Mouse (Mus musculus) gastrocnemius, adult 2 months (tissue): ENCODE data around the gene Hsd3b1. TPM values are rescaled to one million over a fixed set of nuclear protein-coding genes. Genes with fewer than 3 reads are reported as not detected.
"Not testable (repeated sequence)": the region's sequence is repeated elsewhere in the genome, so short reads cannot be mapped to it uniquely, and the experiment has no call there.

Experiments used
- DNase-seq: peaks from one replicate; pipeline ENCODE4 v3.0.0; 2022
- H3K27ac ChIP-seq: fragments of 200-600 bp; 2 replicates; pipeline ENCODE4 v1.8.1; 2022; ENCODE audit warnings: mild to moderate bottlenecking
- H3K4me3 ChIP-seq: fragments of 200-600 bp; 2 replicates; pipeline ENCODE4 v1.8.1; 2022; ENCODE audit warnings: mild to moderate bottlenecking, moderate library complexity
- CTCF ChIP-seq: fragments of 200-600 bp; IDR thresholded peaks from 2 replicates; pipeline ENCODE4 v1.8.1; 2022; ENCODE audit warnings: antibody characterized with exemption, mild to moderate bottlenecking, moderate library complexity
- intact Hi-C: fragments of 180-260 bp; cut with DNase I; formaldehyde crosslinking; loops from one replicate; pipeline ENCODE4 v1.15.1; 2025
- total RNA-seq, 2 experiments: library from RNA; stranded (reverse); gene quantifications; 2 replicates each; pipeline ENCODE4 v1.2.3; 2021

Hsd3b1 gene
- total RNA-seq, 2 experiments from 2014 or later: not detected

GRCm38 (mm10) chr3:98853051-98853450 lies 6.5 kb downstream of the Hsd3b1 start:
- Histone ChIP-seq H3K4me3 (no peak overlapping the region), H3K27ac (no peak overlapping the region)
- DNase-seq: no peak
- TF ChIP-seq CTCF: no peak
- intact Hi-C loops: no loop called here

GRCm38 (mm10) chr3:98852631-98853030 lies 7.0 kb downstream of the Hsd3b1 start:
- H3K27ac ChIP-seq: no peak overlapping the region
- no peak overlapping the region for H3K4me3 ChIP-seq
- no peak for TF ChIP-seq CTCF
- no peak for DNase-seq
- intact Hi-C loops: no loop called here

DNA sequence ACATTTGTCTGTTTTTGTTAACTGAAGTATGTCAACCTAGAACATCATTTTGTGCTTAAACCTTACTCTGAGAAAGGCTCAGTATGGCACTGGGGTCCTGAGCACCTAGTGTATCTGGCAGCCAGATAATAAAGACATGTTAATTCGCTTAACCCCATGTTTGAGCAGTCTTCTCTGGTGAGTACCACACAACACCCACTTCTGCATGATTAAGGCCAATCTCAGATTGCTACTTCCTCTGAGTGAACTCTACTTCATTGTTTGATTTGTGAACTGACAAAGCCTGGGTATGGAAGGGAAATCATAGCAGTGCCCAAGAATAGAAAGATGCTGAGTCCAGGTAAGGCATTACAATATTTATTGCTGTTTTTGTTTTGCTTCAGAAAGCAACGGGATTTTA lies 7.7 kb downstream of the Hsd3b1 start:
- TF ChIP-seq CTCF: no peak
- intact Hi-C loops: no loop called here
- Histone ChIP-seq H3K4me3 (no peak overlapping the region), H3K27ac (no peak overlapping the region)
- DNase-seq: no peak

- DNase-seq: no peak
- intact Hi-C loops: no loop called here
- TF ChIP-seq CTCF: no peak
- no peak overlapping the region for H3K4me3 ChIP-seq
- no peak overlapping the region for H3K27ac ChIP-seq
Measured at GRCm38 (mm10) chr3:98850262-98850661, 9.3 kb downstream of the Hsd3b1 start.

- intact Hi-C loops: no loop called here
- Histone ChIP-seq H3K27ac (no peak overlapping the region), H3K4me3 (no peak overlapping the region)
- DNase-seq: no peak
- TF ChIP-seq CTCF: no peak
Measured at GRCm38 (mm10) chr3:98848898-98849297, 10.7 kb downstream of the Hsd3b1 start.

GRCm38 (mm10) chr3:98814101-98814670 lies 45.4 kb downstream of the Hsd3b1 start, which contains the start of gene Hsd3b6:
Gene Hsd3b6 (minus strand): TSS chr3:98814443.
- DNase-seq: no peak
- H3K27ac ChIP-seq: no peak within 1 kb of the TSS
- no peak within 1 kb of the TSS for H3K4me3 ChIP-seq
- intact Hi-C loops: no loop called here
- no peak for TF ChIP-seq CTCF

- intact Hi-C loops, H3K4me3 ChIP-seq, H3K27ac ChIP-seq, DNase-seq: not testable (repeated sequence)
Measured at GRCm38 (mm10) chr3:98812653-98813052, 46.9 kb downstream of the Hsd3b1 start.

- H3K4me3 ChIP-seq, H3K27ac ChIP-seq, DNase-seq, intact Hi-C loops: not testable (repeated sequence)
Measured at GRCm38 (mm10) chr3:98805032-98805431, 54.6 kb downstream of the Hsd3b1 start.

Other genes starting within 250 kb of the Hsd3b1 start
- not detected for gene Hsd3b5, start 229.5 kb downstream of the Hsd3b1 start, total RNA-seq
- gene Hsd3b2, start 135.3 kb downstream of the Hsd3b1 start, total RNA-seq: not detected
- not detected for gene Hsd3b3, start 96.7 kb downstream of the Hsd3b1 start, total RNA-seq
- not detected for gene Hsd3b6, start 45.4 kb downstream of the Hsd3b1 start, total RNA-seq
- gene Hao2, start 33.4 kb upstream of the Hsd3b1 start, total RNA-seq: not detected